Mouse (Mus musculus) large intestine, adult 2 months (tissue): ENCODE measurements around the gene Mphosph8. TPM values are rescaled to one million over a fixed set of nuclear protein-coding genes. Genes with fewer than 3 reads are reported as not detected.

Experiments
- polyA plus RNA-seq: library from polyadenylated mRNA; depleted of rRNA; stranded (reverse); fragments of >200 nt; gene quantifications from 2 replicates; pipeline ENCODE4 v1.2.3, GENCODE M21; 2012; rRNA removed

The Mphosph8 gene
- polyA plus RNA-seq, 1 experiment: 4.7 TPM

Other genes starting within 250 kb of the Mphosph8 start
- 0.99 and 1.1 TPM in 2 replicates for gene Cenpj, start 92.8 kb upstream of the Mphosph8 start, polyA plus RNA-seq
- gene Parp4, start 92.6 kb upstream of the Mphosph8 start, polyA plus RNA-seq: 9.5 and 13.3 TPM in 2 replicates
- 3.8 and 5.3 TPM in 2 replicates for gene Pspc1, start 110.1 kb downstream of the Mphosph8 start, polyA plus RNA-seq
- 3.2 and 5.7 TPM in 2 replicates for gene Zmym5, start 143.5 kb downstream of the Mphosph8 start, polyA plus RNA-seq
- gene Zmym2, start 218.4 kb downstream of the Mphosph8 start, polyA plus RNA-seq: 3.8 and 8.4 TPM in 2 replicates